Mouse (Mus musculus) frontal cortex, postnatal 14 days (tissue): ENCODE measurements around the gene Tymp.
A peak's percentile ranks its signal among the peaks of the same experiment; 100 is the strongest.

Source experiments
- DNase-seq, 2 experiments: peaks; one replicate each; pipeline ENCODE4 v3.0.0; 2022; ENCODE audit warnings: low spot score in 2 of 2

Tymp gene

GRCm38 (mm10) chr15:89374340-89374739, 2.5 kb downstream of the Tymp start:
- DNase-seq: no peak

- DNase-seq: peak; percentile 86 to 94
Measured at GRCm38 (mm10) chr15:89373762-89374248, 3.0 kb downstream of the Tymp start, which contains the start of gene Sco2. Gene Sco2 (minus strand): TSS chr15:89373846.

- DNase-seq: peak; percentile 74 to 80
Measured at GRCm38 (mm10) chr15:89373027-89373761, 3.6 kb downstream of the Tymp start.

GRCm38 (mm10) chr15:89372536-89372935, 4.3 kb downstream of the Tymp start:
- DNase-seq: no peak

- no peak for DNase-seq
Measured at GRCm38 (mm10) chr15:89372068-89372467, 4.8 kb downstream of the Tymp start.

GRCm38 (mm10) chr15:89365141-89365551, 11.7 kb downstream of the Tymp start:
- no peak for DNase-seq

- no peak for DNase-seq
Measured at GRCm38 (mm10) chr15:89363051-89363450, 13.8 kb downstream of the Tymp start.

- no peak for DNase-seq
Measured at GRCm38 (mm10) chr15:89358784-89359183, 18.1 kb downstream of the Tymp start.

- peak; percentile 51 to 60 for DNase-seq
Measured at GRCm38 (mm10) chr15:89356372-89356771, 20.5 kb downstream of the Tymp start.

- peak; percentile 86 to 92 for DNase-seq
Measured at GRCm38 (mm10) chr15:89355241-89356187, 21.3 kb downstream of the Tymp start, which contains the start of the genes Lmf2 and Ncaph2. Gene Lmf2 (minus strand): TSS chr15:89355659. Gene Ncaph2 (plus strand): TSS chr15:89355719.

GRCm38 (mm10) chr15:89354455-89354854, 22.4 kb downstream of the Tymp start:
- DNase-seq: no peak

GRCm38 (mm10) chr15:89353837-89354236, 23.0 kb downstream of the Tymp start:
- no peak for DNase-seq

GRCm38 (mm10) chr15:89352795-89353194, 24.0 kb downstream of the Tymp start:
- DNase-seq: no peak

GRCm38 (mm10) chr15:89352054-89352453, 24.8 kb downstream of the Tymp start:
- DNase-seq: no peak

- no peak for DNase-seq
Measured at GRCm38 (mm10) chr15:89351302-89351701, 25.5 kb downstream of the Tymp start.

- no peak for DNase-seq
Measured at GRCm38 (mm10) chr15:89350447-89350846, 26.4 kb downstream of the Tymp start.

GRCm38 (mm10) chr15:89343325-89343724, 33.5 kb downstream of the Tymp start:
- DNase-seq: no peak

- DNase-seq: no peak
Measured at GRCm38 (mm10) chr15:89341678-89342077, 35.2 kb downstream of the Tymp start.

GRCm38 (mm10) chr15:89340136-89340535, 36.7 kb downstream of the Tymp start:
- no peak for DNase-seq

GRCm38 (mm10) chr15:89339696-89340095, 37.1 kb downstream of the Tymp start:
- no peak for DNase-seq

GRCm38 (mm10) chr15:89336422-89336821, 40.4 kb downstream of the Tymp start:
- DNase-seq: no peak
